Mouse (Mus musculus) limb, embryonic 11.5 days (tissue): ENCODE data around the gene C1qtnf4. TPM values are rescaled to one million over a fixed set of nuclear protein-coding genes. Genes with fewer than 3 reads are reported as not detected.
"Not testable (repeated sequence)": the region's sequence is repeated elsewhere in the genome, so short reads cannot be mapped to it uniquely, and the experiment has no call there.

ENCODE experiments used
- ATAC-seq: fragments of 200-750 bp; cut with Nextera tagmentation; 2 replicates; pipeline ENCODE4 v1.8.0; 2017; ENCODE audit warnings: low read depth; ENCODE audit not compliant: insufficient number of reproducible peaks, low FRiP score, low TSS enrichment
- DNase-seq: peaks from one replicate; pipeline ENCODE4 v3.0.0-alpha.2; 2015; ENCODE audit warnings: low spot score
- H3K27ac ChIP-seq: fragments of 300-500 bp; sonication (generic); replicated peaks from 2 replicates; pipeline ENCODE4 v1.5.1; 2014; ENCODE audit warnings: low read depth, mild to moderate bottlenecking, low read length
- H3K27me3 ChIP-seq: fragments of 300-500 bp; sonication (generic); 2 replicates; pipeline ENCODE4 v1.6.1; 2014; ENCODE audit warnings: mild to moderate bottlenecking, low read length, mixed read lengths; ENCODE audit not compliant: control insufficient read depth, insufficient read depth
- H3K36me3 ChIP-seq: fragments of 300-500 bp; sonication (generic); 2 replicates; pipeline ENCODE4 v1.6.1; 2014; ENCODE audit warnings: mild to moderate bottlenecking, low read length, moderate library complexity, mixed read lengths; ENCODE audit not compliant: control insufficient read depth, insufficient read depth
- H3K4me1 ChIP-seq: fragments of 300-500 bp; sonication (generic); 2 replicates; pipeline ENCODE4 v1.6.1; 2014; ENCODE audit warnings: low read length, mixed read lengths; ENCODE audit not compliant: control insufficient read depth, insufficient read depth
- H3K4me2 ChIP-seq: fragments of 300-500 bp; sonication (generic); 2 replicates; pipeline ENCODE4 v1.6.1; 2014; ENCODE audit warnings: low read depth, mild to moderate bottlenecking, moderate library complexity; ENCODE audit not compliant: severe bottlenecking
- H3K4me3 ChIP-seq: fragments of 300-500 bp; sonication (generic); 2 replicates; pipeline ENCODE4 v1.5.1; 2014; ENCODE audit warnings: low read depth, low read length
- H3K9ac ChIP-seq: fragments of 300-500 bp; sonication (generic); 2 replicates; pipeline ENCODE4 v1.6.1; 2014; ENCODE audit warnings: mild to moderate bottlenecking, low read length
- H3K9me3 ChIP-seq: fragments of 300-500 bp; sonication (generic); 2 replicates; pipeline ENCODE4 v1.6.1; 2016; ENCODE audit warnings: low read length; ENCODE audit not compliant: control insufficient read depth
- WGBS: fragments of 180-500 bp; shearing (Covaris S2); extraction: QIAGEN DNeasy Blood & Tissue Kit; methylation state at CpG from one replicate; pipeline ENCODE4 v1.1.7; 2014; 5-methylcytosine and 5-hydroxymethylcytosine counted together
- polyA plus RNA-seq: library from polyadenylated mRNA; unstranded; fragments of >200 nt; fragmentation: Nextera tagmentation; extraction: Ambion mirVana; gene quantifications from 2 replicates; pipeline ENCODE4 v1.2.1, GENCODE M21; 2014

C1qtnf4 gene
- polyA plus RNA-seq, 1 experiment from 2014 or later, result 10.2 TPM

GRCm38 (mm10) chr2:90889550-90890548 is 4.2 kb downstream of the C1qtnf4 start:
- peak; percentile 75 for DNase-seq
- no peaks in the 10 kb centered on the region for H3K9me3 ChIP-seq
- peaks cover 2% of the 10 kb centered on the region for H3K36me3 ChIP-seq
- H3K27ac ChIP-seq, result no peak overlapping the region
- 3% methylated on average over 130 of the region's 133 CpGs for WGBS
- H3K27me3 ChIP-seq, result peaks cover 48% of the 10 kb centered on the region
- peak overlapping the region; percentile 45 for H3K4me3 ChIP-seq
- H3K4me1 ChIP-seq, result peaks cover 3% of the 10 kb centered on the region
- peak; percentile 75 for ATAC-seq
- peak overlapping the region; percentile 73 for H3K4me2 ChIP-seq
- peak overlapping the region; percentile 63 for H3K9ac ChIP-seq

GRCm38 (mm10) chr2:90893673-90894298 is 8.1 kb downstream of the C1qtnf4 start:
- no peak for DNase-seq
- no peak overlapping the region for H3K4me2 ChIP-seq
- no peaks in the 10 kb centered on the region for H3K4me1 ChIP-seq
- no peak overlapping the region for H3K27ac ChIP-seq
- no peak for ATAC-seq
- H3K27me3 ChIP-seq, result peaks cover 10% of the 10 kb centered on the region
- H3K4me3 ChIP-seq, result no peak overlapping the region
- peaks cover 8% of the 10 kb centered on the region for H3K36me3 ChIP-seq
- no peak overlapping the region for H3K9ac ChIP-seq
- 95% methylated on average over 6 of the region's 6 CpGs for WGBS
- no peaks in the 10 kb centered on the region for H3K9me3 ChIP-seq

DNA sequence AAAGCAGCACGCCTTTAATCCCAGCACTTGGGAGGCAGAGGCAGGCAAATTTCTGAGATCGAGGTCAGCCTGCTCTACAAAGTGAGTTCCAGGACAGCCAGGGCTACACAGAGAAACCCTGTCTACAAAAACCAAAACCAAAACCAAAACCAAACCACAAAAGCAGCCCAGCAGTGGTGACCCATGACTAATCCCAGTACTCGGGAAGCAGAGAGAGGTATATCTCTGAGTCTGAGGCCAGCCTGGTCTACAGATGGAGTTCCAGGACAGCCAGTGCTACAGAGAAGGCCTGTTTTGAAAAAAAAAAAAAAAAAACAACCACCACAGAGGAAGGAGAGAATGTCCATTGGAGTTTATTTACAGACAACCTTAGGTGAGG is 8.6 kb downstream of the C1qtnf4 start:
- H3K9me3 ChIP-seq, H3K4me2 ChIP-seq, H3K27ac ChIP-seq, DNase-seq, H3K36me3 ChIP-seq, ATAC-seq, H3K27me3 ChIP-seq, H3K9ac ChIP-seq, H3K4me1 ChIP-seq, H3K4me3 ChIP-seq: not testable (repeated sequence)
- 92% methylated on average over 3 of the region's 3 CpGs for WGBS

DNA sequence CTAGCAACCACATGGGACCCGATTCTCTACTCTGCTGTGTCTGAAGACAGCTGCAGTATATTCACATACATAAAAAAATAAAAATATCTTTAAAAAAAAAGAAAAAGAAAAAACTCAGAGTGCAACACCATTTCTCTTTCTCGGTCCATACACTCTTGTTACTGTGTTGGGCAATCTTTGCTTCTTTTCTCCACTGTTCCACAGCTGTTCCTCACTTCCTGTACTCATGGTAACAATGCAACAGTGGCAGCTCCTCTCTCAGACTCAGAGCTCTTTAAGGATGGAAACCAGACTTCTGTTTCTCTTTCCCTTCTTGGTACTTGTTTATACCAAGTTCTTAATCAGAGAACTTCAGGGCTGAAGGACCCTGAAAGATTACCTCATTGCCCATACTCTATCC is 17.7 kb downstream of the C1qtnf4 start:
- ATAC-seq (no peak), DNase-seq (no peak)
- no peaks in the 10 kb centered on the region for H3K27me3 ChIP-seq
- 96% methylated on average over 2 of the region's 2 CpGs for WGBS
- peaks cover 3% of the 10 kb centered on the region; the same call in 1 of the 2 replicates for H3K4me1 ChIP-seq
- H3K36me3 ChIP-seq, result peaks cover 2% of the 10 kb centered on the region; the same call in 1 of the 2 replicates
- no peak overlapping the region; the same call in 1 of the 2 replicates for H3K27ac ChIP-seq
- peak overlapping the region; percentile 68 for H3K4me2 ChIP-seq
- peak overlapping the region; percentile 94 for H3K4me3 ChIP-seq
- H3K9me3 ChIP-seq, result no peaks in the 10 kb centered on the region
- H3K9ac ChIP-seq, result peak overlapping the region; percentile 94

GRCm38 (mm10) chr2:90904076-90904855 is 18.6 kb downstream of the C1qtnf4 start, which contains the start of the genes Kbtbd4 and Ndufs3:
TSS of gene Kbtbd4 (plus strand) at chr2:90904740.
TSS of gene Ndufs3 (minus strand) at chr2:90904827.
- Histone ChIP-seq H3K27me3 (no peaks in the 10 kb centered on the region), H3K4me1 (peaks cover 3% of the 10 kb centered on the region; the same call in 1 of the 2 replicates), H3K4me2 (peak within 1 kb of the TSS; percentile 68), H3K36me3 (no peaks in the 10 kb centered on the region; the same call in 1 of the 2 replicates), H3K4me3 (peak within 1 kb of the TSS; percentile 94), H3K9me3 (no peaks in the 10 kb centered on the region), H3K9ac (peak within 1 kb of the TSS; percentile 94), H3K27ac (peak within 1 kb of the TSS; percentile 80)
- ATAC-seq (peak; percentile 90), DNase-seq (peak; percentile 96)
- WGBS, result under 1% methylated on average over 42 of the region's 43 CpGs

DNA sequence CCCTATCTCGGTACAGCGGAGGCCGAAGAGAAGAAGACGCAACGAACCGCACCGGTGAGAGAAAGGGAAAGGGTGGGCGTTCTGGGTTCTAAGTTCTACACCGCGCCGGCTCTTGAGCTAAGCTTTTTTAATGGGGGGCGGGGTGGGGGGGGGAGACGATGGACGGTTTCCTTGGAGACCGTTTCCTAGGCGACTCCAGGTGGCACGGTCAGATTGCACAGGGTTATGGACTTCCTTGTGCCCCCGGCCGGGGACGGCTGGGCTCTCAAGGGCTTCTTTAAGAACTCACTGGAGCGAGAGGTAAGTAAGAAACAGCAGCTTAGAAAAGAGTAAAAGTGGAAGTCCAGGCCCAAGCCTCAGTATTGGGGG is 19.2 kb downstream of the C1qtnf4 start:
- H3K4me2 ChIP-seq, result peak overlapping the region; percentile 53
- peak overlapping the region; percentile 80 for H3K27ac ChIP-seq
- under 1% methylated on average over 21 of the region's 21 CpGs for WGBS
- peaks cover 3% of the 10 kb centered on the region; the same call in 1 of the 2 replicates for H3K4me1 ChIP-seq
- no peak for DNase-seq
- no peaks in the 10 kb centered on the region for H3K9me3 ChIP-seq
- peaks cover 3% of the 10 kb centered on the region; the same call in 1 of the 2 replicates for H3K36me3 ChIP-seq
- peak overlapping the region; percentile 94 for H3K9ac ChIP-seq
- peak; percentile 79 for ATAC-seq
- no peaks in the 10 kb centered on the region for H3K27me3 ChIP-seq
- H3K4me3 ChIP-seq, result peak overlapping the region; percentile 94

- H3K27me3 ChIP-seq, result no peaks in the 10 kb centered on the region
- H3K4me2 ChIP-seq, result no peak overlapping the region
- H3K4me3 ChIP-seq, result no peak overlapping the region
- ATAC-seq (no peak), DNase-seq (no peak)
- H3K9me3 ChIP-seq, result no peaks in the 10 kb centered on the region
- H3K9ac ChIP-seq, result no peak overlapping the region
- H3K4me1 ChIP-seq, result peaks cover 3% of the 10 kb centered on the region; the same call in 1 of the 2 replicates
- 98% methylated on average over 2 of the region's 2 CpGs for WGBS
- H3K27ac ChIP-seq, result no peak overlapping the region
- peaks cover 8% of the 10 kb centered on the region for H3K36me3 ChIP-seq
These were observed 21.1 kb downstream of the C1qtnf4 start for GRCm38 (mm10) chr2:90906721-90907120.

DNA sequence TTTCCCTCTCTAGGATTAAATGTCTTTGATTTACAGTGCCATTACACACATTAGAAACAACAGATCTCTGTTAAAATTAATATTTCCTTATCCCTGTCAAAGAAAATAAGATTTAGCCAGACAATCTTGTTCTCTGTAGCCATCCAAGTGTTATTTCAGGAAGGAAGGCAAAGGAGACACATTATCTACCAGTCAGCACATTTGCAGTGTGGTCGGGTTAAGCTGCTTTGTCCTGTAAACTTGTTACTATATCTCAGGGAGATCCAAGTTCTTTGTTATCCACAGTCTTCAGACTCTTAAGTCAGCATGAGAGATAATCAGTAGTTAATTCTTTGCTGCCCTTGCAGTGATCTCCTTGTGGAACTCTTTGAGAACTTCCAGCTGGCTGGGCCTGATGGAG is 25.2 kb downstream of the C1qtnf4 start:
- WGBS, result 79% methylated on average over 1 of the region's 1 CpGs
- no peaks in the 10 kb centered on the region for H3K9me3 ChIP-seq
- no peak overlapping the region for H3K4me2 ChIP-seq
- no peak overlapping the region for H3K4me3 ChIP-seq
- no peak for DNase-seq
- ATAC-seq, result no peak
- peaks cover 11% of the 10 kb centered on the region for H3K36me3 ChIP-seq
- no peak overlapping the region for H3K27ac ChIP-seq
- H3K9ac ChIP-seq, result no peak overlapping the region
- H3K4me1 ChIP-seq, result peaks cover 3% of the 10 kb centered on the region; the same call in 1 of the 2 replicates
- H3K27me3 ChIP-seq, result no peaks in the 10 kb centered on the region
